Mouse (Mus musculus) erythroblast, embryonic 14.5 days (primary cell): ENCODE data around the gene Ghitm. TPM values are rescaled to one million over a fixed set of nuclear protein-coding genes. Genes with fewer than 3 reads are reported as not detected.
A peak's percentile ranks its signal among the peaks of the same experiment; 100 is the strongest.
"Not testable (repeated sequence)": the region's sequence is repeated elsewhere in the genome, so short reads cannot be mapped to it uniquely, and the experiment has no call there.

ENCODE experiments used
- H3K27me3 ChIP-seq: 2 replicates; pipeline ENCODE4 v1.6.1; 2012; ENCODE audit warnings: inconsistent platforms; ENCODE audit not compliant: control insufficient read depth
- H3K36me3 ChIP-seq: 2 replicates; pipeline ENCODE4 v1.6.1; 2012; ENCODE audit warnings: mild to moderate bottlenecking, inconsistent platforms; ENCODE audit not compliant: control insufficient read depth
- H3K4me1 ChIP-seq: 2 replicates; pipeline ENCODE4 v1.6.1; 2012; ENCODE audit warnings: inconsistent platforms; ENCODE audit not compliant: control insufficient read depth
- H3K4me3 ChIP-seq: replicated peaks from 2 replicates; pipeline ENCODE3; 2012; ENCODE audit warnings: moderate library complexity, mild to moderate bottlenecking, inconsistent platforms
- H3K9me3 ChIP-seq: 2 replicates; pipeline ENCODE4 v1.6.1; 2012; ENCODE audit warnings: low read length, inconsistent platforms, mixed read lengths; ENCODE audit not compliant: control insufficient read depth
- GATA1 ChIP-seq: IDR thresholded peaks from 2 replicates; pipeline ENCODE4 v1.6.1; 2012; ENCODE audit warnings: low read length, inconsistent platforms, mixed read lengths
- TAL1 ChIP-seq: IDR thresholded peaks from 3 replicates; pipeline ENCODE4 v1.6.1; 2012; ENCODE audit warnings: low read length, inconsistent platforms, mixed read lengths
- polyA plus RNA-seq: library from polyadenylated mRNA; stranded (reverse); fragments of >175 nt; gene quantifications from 2 replicates; pipeline ENCODE4 v1.2.3, GENCODE M21; 2012

The Ghitm gene
- 7.7 and 9.1 TPM in 2 replicates for polyA plus RNA-seq

DNA sequence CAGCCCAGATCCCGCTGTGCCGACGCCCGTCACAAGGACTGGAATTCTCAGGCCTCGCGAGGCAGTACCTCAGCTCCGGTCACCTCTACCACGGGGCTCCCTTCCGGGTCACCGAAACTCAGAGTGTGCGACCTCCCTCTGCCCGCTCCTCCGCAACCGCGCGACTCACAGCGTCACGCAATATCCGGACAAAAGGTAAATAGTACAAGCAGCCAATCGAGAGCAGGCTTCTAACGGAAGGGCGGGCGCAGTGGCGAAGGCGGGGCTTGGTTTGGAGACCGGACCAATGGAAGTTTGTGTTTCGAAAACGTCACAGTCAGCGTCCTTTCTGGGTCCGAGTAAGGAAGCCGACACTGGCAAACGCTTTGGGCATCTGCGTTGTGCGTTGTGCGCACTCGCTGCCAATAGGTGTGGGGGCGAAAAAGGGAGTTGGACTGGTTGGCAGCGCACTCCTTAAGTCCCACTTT, at the start of gene Ghitm:
TSS of gene Ghitm (minus strand) at position 146 of the 467 bp plus-strand sequence.
- Histone ChIP-seq H3K4me1 (peaks cover 22% of the 10 kb centered on the region), H3K27me3 (no peaks in the 10 kb centered on the region), H3K36me3 (peaks cover 35% of the 10 kb centered on the region), H3K4me3 (peak within 1 kb of the TSS; percentile 91), H3K9me3 (no peaks in the 10 kb centered on the region)
- TF ChIP-seq GATA1, result no peak
- no peak for TF ChIP-seq TAL1

GRCm38 (mm10) chr14:37184871-37185270, 49.8 kb upstream of the Ghitm start:
- Histone ChIP-seq H3K9me3 (no peaks in the 10 kb centered on the region), H3K4me3 (no peak overlapping the region), H3K36me3 (no peaks in the 10 kb centered on the region), H3K4me1 (no peaks in the 10 kb centered on the region), H3K27me3 (no peaks in the 10 kb centered on the region)
- TF ChIP-seq GATA1 (no peak), TAL1 (no peak)

GRCm38 (mm10) chr14:37174484-37174883, 39.4 kb upstream of the Ghitm start:
- H3K36me3 ChIP-seq, result no peaks in the 10 kb centered on the region
- H3K4me1 ChIP-seq, result no peaks in the 10 kb centered on the region
- peaks cover 2% of the 10 kb centered on the region; the same call in 1 of the 2 replicates for H3K27me3 ChIP-seq
- H3K4me3 ChIP-seq, result no peak overlapping the region
- H3K9me3 ChIP-seq, result no peaks in the 10 kb centered on the region
- TF ChIP-seq GATA1, result no peak

GRCm38 (mm10) chr14:37165266-37165926, 30.3 kb upstream of the Ghitm start:
- H3K4me3 ChIP-seq, result no peak overlapping the region

GRCm38 (mm10) chr14:37164392-37165032, 29.4 kb upstream of the Ghitm start:
- Histone ChIP-seq H3K4me3 (no peak overlapping the region), H3K9me3 (no peaks in the 10 kb centered on the region), H3K27me3 (no peaks in the 10 kb centered on the region), H3K4me1 (peaks cover 45% of the 10 kb centered on the region), H3K36me3 (no peaks in the 10 kb centered on the region)
- TF ChIP-seq GATA1 (no peak), TAL1 (no peak)

More at GRCm38 (mm10) chr14:37165266-37165926, 30.3 kb upstream of the Ghitm start:
- Histone ChIP-seq H3K36me3 (no peaks in the 10 kb centered on the region), H3K27me3 (no peaks in the 10 kb centered on the region), H3K4me1 (peaks cover 45% of the 10 kb centered on the region), H3K9me3 (no peaks in the 10 kb centered on the region)
- TF ChIP-seq TAL1, result no peak
- TF ChIP-seq GATA1, result no peak

GRCm38 (mm10) chr14:37163277-37163956, 28.3 kb upstream of the Ghitm start:
- Histone ChIP-seq H3K27me3 (no peaks in the 10 kb centered on the region), H3K9me3 (no peaks in the 10 kb centered on the region), H3K36me3 (no peaks in the 10 kb centered on the region), H3K4me1 (peaks cover 45% of the 10 kb centered on the region), H3K4me3 (peak overlapping the region; percentile 43)
- TF ChIP-seq TAL1, result peak; percentile 59; the same call in 2 of the 3 replicates
- TF ChIP-seq GATA1, result 0 out of 2 replicates have a peak, but pooled peaks have one; percentile 13

GRCm38 (mm10) chr14:37154391-37154790, 19.3 kb upstream of the Ghitm start:
- Histone ChIP-seq H3K27me3 (no peaks in the 10 kb centered on the region), H3K4me1 (no peaks in the 10 kb centered on the region), H3K4me3 (no peak overlapping the region), H3K9me3 (peaks cover 6% of the 10 kb centered on the region; the same call in 1 of the 2 replicates), H3K36me3 (no peaks in the 10 kb centered on the region)
- TF ChIP-seq GATA1, result no peak
- no peak for TF ChIP-seq TAL1

- Histone ChIP-seq H3K36me3 (no peaks in the 10 kb centered on the region), H3K9me3 (no peaks in the 10 kb centered on the region), H3K27me3 (no peaks in the 10 kb centered on the region), H3K4me1 (peaks cover 12% of the 10 kb centered on the region), H3K4me3 (no peak overlapping the region)
- TF ChIP-seq GATA1 (no peak), TAL1 (no peak)
Measured at GRCm38 (mm10) chr14:37139051-37139710, 4.1 kb upstream of the Ghitm start.

GRCm38 (mm10) chr14:37137596-37137995, 2.5 kb upstream of the Ghitm start:
- peaks cover 10% of the 10 kb centered on the region for H3K36me3 ChIP-seq
- H3K27me3 ChIP-seq, H3K9me3 ChIP-seq, H3K4me3 ChIP-seq: not testable (repeated sequence)
- H3K4me1 ChIP-seq, result peaks cover 22% of the 10 kb centered on the region
